Mouse (Mus musculus): ENCODE results near the gene Dcaf8. TPM values are rescaled to one million over a fixed set of nuclear protein-coding genes. Genes with fewer than 3 reads are reported as not detected.

The Dcaf8 gene
- polyA plus RNA-seq, 1 experiment from 2014 or later, result 162 TPM

- H3K27me3 ChIP-seq, result no peaks in the 10 kb centered on the region
- ChIA-PET CTCF (interaction anchor here (1.0 to 2.5 kb wide), 4 partner anchors 11 to 103 kb away, joined by 3 to 11 read pairs (median 4); no protein-coding TSS in a partner anchor), POLR2A (interaction anchor here (0.7 to 2.1 kb wide), 6 partner anchors 13 to 83 kb away, joined by 3 to 5 read pairs (median 3); partner anchors contain the start of gene Casq1)
- DNase-seq (ENCODE audit: low read depth, low spot score), result no peak
- in situ Hi-C loops (cut with MboI; ENCODE audit: low pct_unique_long_range_greater_than_20kb), result no loop called here
- peak; percentile 57 for ATAC-seq
- TF ChIP-seq CTCF (IDR thresholded peaks at IDR 0.05), result no peak
Measured at GRCm38 (mm10) chr1:172206141-172206917, 58.4 kb downstream of the Dcaf8 start, which contains the start of gene Pea15a. Gene Pea15a, minus strand, starts transcription at chr1:172206804.

- DNase-seq (ENCODE audit: low read depth, low spot score), result no peak
- ChIA-PET CTCF (interaction anchor here (1.0 to 2.5 kb wide), 2 partner anchors 10 to 102 kb away, joined by 4 to 11 read pairs; no protein-coding TSS in a partner anchor), POLR2A (interaction anchor here (0.8 to 1.4 kb wide), 3 partner anchors 28 to 107 kb away, joined by 3 to 5 read pairs (median 4); no protein-coding TSS in a partner anchor)
- ATAC-seq, result no peak
- no peak for TF ChIP-seq CTCF (IDR thresholded peaks at IDR 0.05)
- in situ Hi-C loops (cut with MboI; ENCODE audit: low pct_unique_long_range_greater_than_20kb), result no loop called here
- no peaks in the 10 kb centered on the region for H3K27me3 ChIP-seq
Measured at GRCm38 (mm10) chr1:172207111-172207584, 59.3 kb downstream of the Dcaf8 start.

GRCm38 (mm10) chr1:172212776-172213175, 64.9 kb downstream of the Dcaf8 start:
- no peak for DNase-seq (ENCODE audit: low read depth, low spot score)
- no peak for TF ChIP-seq CTCF (IDR thresholded peaks at IDR 0.05)
- in situ Hi-C loops (cut with MboI; ENCODE audit: low pct_unique_long_range_greater_than_20kb), result no loop called here
- no peaks in the 10 kb centered on the region for H3K27me3 ChIP-seq
- ATAC-seq, result no peak
- CTCF ChIA-PET, result interaction anchor here (0.9 to 1.4 kb wide), 4 partner anchors 13 to 97 kb away, joined by 3 to 5 read pairs (median 3); no protein-coding TSS in a partner anchor
- POLR2A ChIA-PET, result no interaction called here

- DNase-seq (ENCODE audit: low read depth, low spot score), result no peak
- ChIA-PET POLR2A (no interaction called here), CTCF (interaction anchor here (0.8 to 1.4 kb wide), 3 partner anchors 12 to 96 kb away, joined by 3 read pairs; no protein-coding TSS in a partner anchor)
- ATAC-seq, result no peak
- TF ChIP-seq CTCF (IDR thresholded peaks at IDR 0.05), result no peak
- in situ Hi-C loops (cut with MboI; ENCODE audit: low pct_unique_long_range_greater_than_20kb), result no loop called here
- H3K27me3 ChIP-seq, result no peaks in the 10 kb centered on the region
Measured at GRCm38 (mm10) chr1:172213771-172214170, 65.9 kb downstream of the Dcaf8 start.

- H3K27me3 ChIP-seq, result no peaks in the 10 kb centered on the region
- in situ Hi-C loops (cut with MboI; ENCODE audit: low pct_unique_long_range_greater_than_20kb), result no loop called here
- no peak for ATAC-seq
- ChIA-PET POLR2A (no interaction called here), CTCF (interaction anchor here (1.7 kb wide), 2 partner anchors 28 to 65 kb away, joined by 3 to 4 read pairs; no protein-coding TSS in a partner anchor)
- no peak for TF ChIP-seq CTCF (IDR thresholded peaks at IDR 0.05)
- DNase-seq (ENCODE audit: low read depth, low spot score), result no peak
Measured at GRCm38 (mm10) chr1:172214748-172215147, 66.9 kb downstream of the Dcaf8 start.

GRCm38 (mm10) chr1:172217148-172217547, 69.3 kb downstream of the Dcaf8 start:
- DNase-seq (ENCODE audit: low read depth, low spot score) (no peak), ATAC-seq (peak; percentile 63)
- no peaks in the 10 kb centered on the region for H3K27me3 ChIP-seq
- no peak for TF ChIP-seq CTCF (IDR thresholded peaks at IDR 0.05)
- ChIA-PET POLR2A (interaction anchor here (0.6 to 1.3 kb wide), 6 partner anchors 12 to 92 kb away, joined by 3 to 11 read pairs (median 3); no protein-coding TSS in a partner anchor), CTCF (interaction anchor here (1.0 to 14.5 kb wide), 5 partner anchors 11 to 75 kb away, joined by 3 to 144 read pairs (median 5); partner anchors contain the start of genes Igsf8 and Pea15a)
- in situ Hi-C loops (cut with MboI; ENCODE audit: low pct_unique_long_range_greater_than_20kb), result no loop called here

GRCm38 (mm10) chr1:172218164-172218910, 70.5 kb downstream of the Dcaf8 start:
- in situ Hi-C loops (cut with MboI; ENCODE audit: low pct_unique_long_range_greater_than_20kb), result no loop called here
- no peaks in the 10 kb centered on the region for H3K27me3 ChIP-seq
- POLR2A ChIA-PET, result interaction anchor here (1.3 to 1.8 kb wide), 3 partner anchors 13 to 25 kb away, joined by 4 to 11 read pairs (median 7); no protein-coding TSS in a partner anchor
- ATAC-seq (no peak), DNase-seq (ENCODE audit: low read depth, low spot score) (no peak)
- no peak for TF ChIP-seq CTCF (IDR thresholded peaks at IDR 0.05)
- CTCF ChIA-PET, result interaction anchor here (0.8 to 14.5 kb wide), 3 partner anchors 12 to 91 kb away, joined by 3 to 144 read pairs (median 11); partner anchors contain the start of gene Pea15a

- ATAC-seq (no peak), DNase-seq (ENCODE audit: low read depth, low spot score) (no peak)
- no peaks in the 10 kb centered on the region for H3K27me3 ChIP-seq
- in situ Hi-C loops (cut with MboI; ENCODE audit: low pct_unique_long_range_greater_than_20kb), result no loop called here
- TF ChIP-seq CTCF (IDR thresholded peaks at IDR 0.05), result no peak
- ChIA-PET CTCF (interaction anchor here (0.7 to 14.5 kb wide), 4 partner anchors 19 to 89 kb away, joined by 3 to 144 read pairs (median 4); no protein-coding TSS in a partner anchor), POLR2A (interaction anchor here (0.7 to 1.8 kb wide), 5 partner anchors 14 to 21 kb away, joined by 3 to 7 read pairs (median 4); no protein-coding TSS in a partner anchor)
Measured at GRCm38 (mm10) chr1:172219451-172220406, 71.8 kb downstream of the Dcaf8 start, which contains the start of gene Casq1. Gene Casq1, minus strand, starts transcription at chr1:172219868.

GRCm38 (mm10) chr1:172220414-172220813, 72.5 kb downstream of the Dcaf8 start:
- no peaks in the 10 kb centered on the region for H3K27me3 ChIP-seq
- ChIA-PET POLR2A (interaction anchor here (0.8 to 1.8 kb wide), 3 partner anchors 15 to 16 kb away, joined by 3 to 7 read pairs (median 3); no protein-coding TSS in a partner anchor), CTCF (interaction anchor here (1.2 to 14.5 kb wide), 2 partner anchors 18 to 26 kb away, joined by 3 to 144 read pairs; no protein-coding TSS in a partner anchor)
- in situ Hi-C loops (cut with MboI; ENCODE audit: low pct_unique_long_range_greater_than_20kb), result no loop called here
- DNase-seq (ENCODE audit: low read depth, low spot score) (no peak), ATAC-seq (peak; percentile 74)
- no peak for TF ChIP-seq CTCF (IDR thresholded peaks at IDR 0.05)
